Mouse (Mus musculus) cerebellum, adult 9-10 months (tissue): ENCODE data around the gene Gemin8.

Experiments used
- DNase-seq: peaks from one replicate; pipeline ENCODE4 v3.0.0; 2022

Gemin8 gene

DNA sequence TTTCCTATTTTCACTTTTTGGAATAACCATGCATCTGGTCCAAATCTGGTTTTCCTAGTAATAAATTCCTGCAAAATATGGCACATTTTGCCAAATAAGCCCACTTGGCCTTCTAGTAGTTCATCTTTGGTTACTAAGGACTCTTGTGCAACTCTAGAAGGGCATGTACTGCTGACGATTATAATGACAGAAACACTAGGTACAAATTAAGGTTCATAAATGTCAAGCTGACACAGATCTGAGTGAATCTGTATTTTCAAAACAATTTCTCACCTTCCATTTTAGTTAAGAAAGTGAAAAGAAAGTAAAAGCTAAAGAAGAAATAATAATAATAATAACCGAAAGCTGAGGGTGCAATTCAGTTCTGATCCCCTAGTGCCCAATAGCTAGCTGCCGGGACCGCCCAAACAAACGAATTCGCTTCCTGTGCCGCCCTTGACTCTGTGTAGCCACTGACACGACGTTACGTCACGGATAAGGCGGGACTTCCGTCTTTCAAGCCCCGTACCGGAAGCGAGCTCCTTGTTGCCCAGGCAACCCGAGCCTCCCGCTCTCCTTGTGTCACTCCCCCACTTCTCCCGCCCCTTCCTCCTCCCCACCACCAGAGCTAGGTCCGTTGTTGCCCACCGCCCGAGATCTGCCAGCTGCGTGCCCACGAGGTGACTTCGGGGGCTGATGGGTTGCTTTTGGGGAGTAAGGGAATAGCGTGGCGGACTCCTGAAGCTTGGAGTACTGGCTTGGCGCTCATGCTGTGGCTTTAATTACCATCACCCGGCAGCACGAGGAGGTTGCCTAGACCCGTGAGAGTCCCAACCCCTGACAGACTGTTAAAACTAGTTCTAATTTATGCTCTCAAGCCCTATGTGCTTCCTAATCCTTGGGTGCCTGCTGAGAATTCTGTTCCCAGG lies at the start of gene Gemin8:
Gene Gemin8, plus strand, starts transcription at position 563 of the 908 bp plus-strand sequence.
- DNase-seq, result peak; percentile 94

GRCm38 (mm10) chrX:166147158-166147846 lies 23.0 kb upstream of the Gemin8 start:
- DNase-seq, result no peak

DNA sequence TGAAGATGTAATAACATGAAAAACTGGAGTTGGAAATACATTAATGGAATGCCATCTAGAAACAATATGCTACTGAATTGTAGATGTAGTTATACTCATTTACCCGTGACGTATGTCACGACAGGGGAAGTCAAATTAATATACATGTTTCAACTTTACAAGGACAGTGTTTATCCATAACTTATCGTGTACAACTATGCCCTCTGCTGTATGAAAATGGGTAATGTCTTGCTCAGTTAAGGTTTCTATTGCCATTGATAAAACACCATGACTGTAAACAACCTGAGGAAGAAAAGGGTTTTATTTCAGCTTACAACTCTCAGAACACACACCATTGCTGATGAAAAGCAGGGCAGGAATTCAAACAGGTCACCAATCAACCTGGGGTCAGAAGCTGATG lies 7.5 kb upstream of the Gemin8 start:
- no peak for DNase-seq

DNA sequence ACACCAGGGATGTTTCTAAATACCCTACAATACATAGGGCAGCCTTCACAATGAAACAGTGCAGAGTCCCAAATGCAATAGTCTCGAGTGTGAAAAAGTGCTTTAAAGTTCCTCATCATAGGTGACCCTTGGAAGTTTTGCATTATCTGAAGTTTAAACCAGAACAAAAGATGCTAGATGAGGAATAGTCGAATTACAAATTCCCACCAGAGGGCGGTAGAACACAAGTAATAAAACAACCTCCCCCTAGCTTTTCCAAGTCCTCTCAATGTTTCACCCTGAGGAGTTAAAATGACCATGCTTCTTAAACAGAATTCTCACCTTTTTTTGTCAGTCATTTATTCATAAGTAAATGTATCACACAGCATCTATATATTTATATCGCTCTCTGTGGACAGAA lies 2.9 kb upstream of the Gemin8 start:
- DNase-seq, result peak; percentile 56

DNA sequence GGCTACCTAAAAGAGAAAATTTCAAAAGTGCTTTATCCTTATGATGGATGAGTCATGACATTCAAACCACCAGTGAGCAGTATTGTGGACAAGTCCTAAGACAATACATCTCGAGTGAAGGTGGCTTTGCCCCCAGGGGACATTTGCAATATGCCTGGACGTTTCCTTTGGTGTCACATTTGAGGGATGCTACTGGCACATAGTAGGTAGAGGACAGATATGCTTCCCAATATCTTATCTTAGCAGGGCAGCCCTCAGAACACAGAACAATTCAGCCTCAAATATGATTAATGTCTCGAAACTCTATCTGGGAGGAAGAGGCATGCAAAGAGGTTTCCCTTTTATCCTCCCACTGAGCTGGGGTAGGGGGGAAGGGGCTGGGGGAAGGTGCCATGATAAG lies 2.3 kb upstream of the Gemin8 start:
- DNase-seq, result no peak

- DNase-seq, result no peak
These were observed 815 bp downstream of the Gemin8 start for GRCm38 (mm10) chrX:166170800-166171738.

GRCm38 (mm10) chrX:166172041-166172440 lies 1.8 kb downstream of the Gemin8 start:
- DNase-seq, result no peak

DNA sequence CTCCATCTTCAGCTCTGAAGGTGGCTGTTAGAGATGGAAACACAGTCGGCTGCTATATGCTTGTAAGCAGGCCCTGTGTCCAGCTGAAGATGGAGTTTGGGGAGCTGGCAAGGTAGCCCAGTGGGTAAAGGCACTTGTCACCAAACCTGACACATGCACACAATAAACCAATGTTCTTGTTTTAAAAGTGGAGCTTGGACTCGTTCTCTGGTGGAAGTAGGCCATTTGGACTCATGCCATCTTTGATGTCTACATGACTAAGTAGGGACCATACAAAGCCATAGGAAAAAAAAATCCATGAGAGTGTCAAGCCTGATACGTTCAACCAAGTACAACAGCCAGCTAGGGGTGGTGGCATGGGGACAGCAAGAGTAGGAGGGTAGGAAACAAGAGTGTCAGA lies 2.4 kb downstream of the Gemin8 start:
- DNase-seq, result peak; percentile 30

DNA sequence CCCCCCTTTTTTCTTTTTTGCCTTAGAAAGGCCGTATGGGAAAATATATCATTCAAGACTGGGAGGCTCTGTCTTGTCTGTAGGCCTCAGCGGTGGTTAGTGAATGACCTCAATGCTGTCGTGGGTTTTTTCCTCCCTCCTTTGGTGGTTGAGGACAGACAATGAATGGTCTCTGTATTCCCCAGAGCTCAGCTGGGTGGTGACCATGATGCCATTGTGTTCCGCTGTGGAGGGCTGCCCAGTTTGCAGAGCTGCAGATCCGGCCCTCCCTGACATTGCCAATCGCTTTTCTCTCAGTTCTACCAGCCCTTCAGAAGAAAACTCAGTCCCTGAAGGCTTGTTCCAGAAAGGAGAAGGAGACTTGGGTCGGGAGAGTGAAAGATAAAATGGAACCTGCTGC lies 3.5 kb downstream of the Gemin8 start:
- DNase-seq, result peak; percentile 41

DNA sequence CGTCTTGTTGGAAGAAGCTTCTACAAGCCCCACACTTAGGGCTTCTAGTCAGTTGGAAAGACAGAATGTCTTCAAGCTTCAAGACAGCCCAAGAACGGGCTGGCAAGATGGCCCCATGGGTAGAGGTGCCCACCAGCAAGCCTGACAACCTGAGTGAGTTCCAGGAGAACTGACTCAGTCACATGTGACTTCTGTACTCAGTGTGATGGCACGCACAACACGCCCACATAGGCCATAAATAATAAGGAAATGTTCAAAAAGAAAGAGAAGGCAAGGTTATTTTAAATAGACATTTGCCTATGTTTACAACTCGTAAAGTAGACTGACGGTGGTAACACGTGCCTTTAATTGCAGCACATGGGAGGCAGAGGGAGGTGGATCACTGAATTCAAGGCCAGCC lies 7.7 kb downstream of the Gemin8 start:
- DNase-seq, result no peak

DNA sequence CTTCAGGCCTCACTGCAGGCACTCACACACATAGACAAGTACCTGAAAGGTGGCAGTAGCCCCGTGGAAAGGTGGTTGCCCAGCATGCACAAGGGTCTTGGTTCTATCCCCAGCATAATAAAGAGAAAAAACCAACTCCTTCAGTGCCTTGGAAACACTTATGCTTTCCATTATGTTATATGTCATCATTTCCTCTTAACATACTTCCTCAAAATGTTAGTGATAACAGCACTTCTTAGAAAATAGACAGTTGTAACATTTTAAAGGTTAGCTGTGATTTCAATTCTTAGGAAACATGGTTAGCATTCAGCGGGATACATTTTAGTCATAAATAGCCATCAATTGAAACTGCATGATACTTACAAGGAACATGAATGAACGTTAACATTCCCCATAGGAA lies 12.8 kb downstream of the Gemin8 start:
- DNase-seq, result no peak

GRCm38 (mm10) chrX:166185327-166185913 lies 15.2 kb downstream of the Gemin8 start:
- DNase-seq, result no peak

- DNase-seq, result no peak
These were observed 17.5 kb downstream of the Gemin8 start for GRCm38 (mm10) chrX:166187803-166188202.

- DNase-seq, result no peak
These were observed 26.1 kb downstream of the Gemin8 start for GRCm38 (mm10) chrX:166196327-166196726.

GRCm38 (mm10) chrX:166198266-166198665 lies 28.0 kb downstream of the Gemin8 start:
- DNase-seq, result no peak

DNA sequence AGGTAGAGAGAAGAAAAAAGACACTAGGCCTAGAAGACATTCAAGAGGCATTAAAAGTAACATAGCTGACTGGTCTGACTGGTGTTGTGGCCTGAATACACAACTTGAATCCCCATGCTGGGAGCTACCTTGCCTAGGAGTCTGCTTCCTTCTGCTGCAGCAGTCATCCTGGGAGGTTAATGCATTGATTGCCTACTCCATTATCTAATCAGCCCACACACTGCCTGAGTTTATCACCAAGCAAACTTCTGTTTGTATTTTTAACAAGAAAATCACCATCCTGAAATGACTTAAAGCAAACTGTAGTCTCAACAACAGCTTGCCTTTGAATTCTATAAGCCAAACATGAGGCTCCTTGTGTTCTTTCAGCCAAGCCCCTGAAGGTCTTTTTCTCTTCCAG lies 29.6 kb downstream of the Gemin8 start:
- no peak for DNase-seq

DNA sequence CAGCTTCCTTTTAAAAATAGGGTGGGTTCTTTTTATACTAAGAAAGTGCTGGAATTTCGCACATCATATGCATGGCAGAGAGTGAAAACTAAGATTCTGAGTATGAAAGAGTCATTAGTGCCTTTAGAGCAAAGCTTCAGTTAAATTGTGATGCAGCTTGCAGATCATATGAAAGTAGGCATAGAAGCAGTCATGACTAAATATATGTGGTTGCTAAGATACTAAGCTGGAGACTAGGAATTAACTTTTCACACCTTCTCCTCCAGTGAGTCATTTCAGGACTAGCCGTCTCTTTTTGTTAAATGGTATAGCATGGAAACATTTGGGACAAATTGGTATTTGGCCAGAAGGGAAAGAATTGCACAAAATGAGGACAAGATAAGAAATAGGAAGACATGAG lies 44.3 kb downstream of the Gemin8 start:
- DNase-seq, result no peak

GRCm38 (mm10) chrX:166216248-166216647 lies 46.0 kb downstream of the Gemin8 start:
- no peak for DNase-seq

GRCm38 (mm10) chrX:166216720-166217119 lies 46.5 kb downstream of the Gemin8 start:
- no peak for DNase-seq

- DNase-seq, result no peak
These were observed 49.1 kb downstream of the Gemin8 start for GRCm38 (mm10) chrX:166219331-166219730.

DNA sequence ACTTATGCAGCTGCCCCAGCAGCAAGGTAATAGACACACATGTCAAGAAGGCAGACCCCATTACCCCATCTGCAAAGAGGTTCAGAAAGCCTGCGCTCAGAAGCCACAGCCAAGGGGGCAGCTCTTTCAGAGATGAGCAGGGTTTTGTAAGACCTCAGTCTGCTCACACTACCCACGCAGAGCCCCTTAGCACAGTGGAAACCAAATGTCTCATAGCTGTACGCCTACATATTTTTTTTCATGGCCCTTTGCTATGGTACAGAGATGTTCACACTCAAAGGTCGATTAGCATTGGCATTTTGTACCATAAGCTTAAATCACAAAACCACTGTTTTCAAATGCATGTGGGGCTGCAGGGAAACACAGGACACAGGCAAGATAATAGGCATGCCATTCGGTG lies 56.6 kb downstream of the Gemin8 start:
- no peak for DNase-seq

- no peak for DNase-seq
These were observed 59.5 kb downstream of the Gemin8 start for GRCm38 (mm10) chrX:166229750-166230149.
